Mouse (Mus musculus) brain, embryonic 14.5 days (tissue): ENCODE results near the gene Fbxo47.

ENCODE experiments used
- CTCF ChIP-seq: fragments of 200-500 bp; IDR thresholded peaks from 2 replicates; pipeline ENCODE4 v1.5.1; 2012; ENCODE audit warnings: inconsistent platforms, mild to moderate bottlenecking, moderate library complexity, borderline replicate concordance; ENCODE audit not compliant: insufficient read depth, insufficient read length; ENCODE audit errors: extremely low read depth
- POLR2A ChIP-seq: fragments of 200-500 bp; IDR thresholded peaks from 2 replicates; pipeline ENCODE4 v1.6.1; 2012; ENCODE audit warnings: mild to moderate bottlenecking, inconsistent platforms, borderline replicate concordance; ENCODE audit not compliant: poor library complexity, insufficient read depth, insufficient read length, severe bottlenecking; ENCODE audit errors: extremely low read depth

DNA sequence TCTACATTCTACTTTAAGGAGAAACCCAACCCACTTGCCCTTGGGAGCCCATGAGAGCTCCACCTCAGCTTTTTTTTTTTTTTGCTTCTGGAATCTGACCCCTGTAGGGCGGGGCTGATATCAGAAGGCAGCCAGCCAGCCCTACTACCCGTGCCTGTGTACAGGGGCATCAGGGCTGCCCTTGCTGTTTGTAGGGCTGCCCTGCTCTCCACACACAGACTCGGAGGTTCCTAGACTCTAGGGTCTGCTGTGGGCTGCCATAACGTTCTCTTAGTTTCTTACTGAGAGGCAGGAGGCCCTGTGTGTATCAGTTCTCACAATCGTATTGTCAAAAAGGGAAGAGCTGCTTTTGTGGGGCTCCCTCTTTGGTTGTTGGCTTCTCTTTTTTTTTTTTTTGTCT, 66.6 kb downstream of the Fbxo47 start:
- TF ChIP-seq POLR2A (no peak), CTCF (no peak)
